Mouse (Mus musculus): Measurements from ENCODE around the gene Scg5. TPM values are rescaled to one million over a fixed set of nuclear protein-coding genes. Genes with fewer than 3 reads are reported as not detected.
A peak's percentile ranks its signal among the peaks of the same experiment; 100 is the strongest.

The Scg5 gene
- 1 to 10 TPM in 6 of 26 experiments, not detected in 20; 1.6 to 2.6 (median 2.2) TPM for total RNA-seq (2018; cell fraction: chromatin; rRNA removed)
- under 1 TPM in 1 of 26 experiments, not detected in 25; 0.42 TPM for total RNA-seq (2018; cell fraction: cytosol; rRNA removed)
- total RNA-seq (2018; cell fraction: nucleus; rRNA removed): not detected
- not detected in 3 replicates for polyA plus RNA-seq (2018)

- H3K79me2 ChIP-seq (ENCODE audit: inconsistent target): no peaks in the 10 kb centered on the region; the same call in 1 of the 2 replicates
- 69% methylated on average over 16 of the region's 23 CpGs for WGBS (ENCODE audit: missing documents)
- H3K36me3 ChIP-seq (ENCODE audit: inconsistent target): peaks cover 20% of the 10 kb centered on the region; the same call in 1 of the 2 replicates
- no peak within 1 kb of the TSS for H3K27ac ChIP-seq
- no peak within 1 kb of the TSS for H3K4me3 ChIP-seq (ENCODE audit: inconsistent target)
These were observed at the start of gene Scg5 for GRCm38 (mm10) chr2:113828943-113829882. Scg5 (minus strand) TSS chr2:113829121.

DNA sequence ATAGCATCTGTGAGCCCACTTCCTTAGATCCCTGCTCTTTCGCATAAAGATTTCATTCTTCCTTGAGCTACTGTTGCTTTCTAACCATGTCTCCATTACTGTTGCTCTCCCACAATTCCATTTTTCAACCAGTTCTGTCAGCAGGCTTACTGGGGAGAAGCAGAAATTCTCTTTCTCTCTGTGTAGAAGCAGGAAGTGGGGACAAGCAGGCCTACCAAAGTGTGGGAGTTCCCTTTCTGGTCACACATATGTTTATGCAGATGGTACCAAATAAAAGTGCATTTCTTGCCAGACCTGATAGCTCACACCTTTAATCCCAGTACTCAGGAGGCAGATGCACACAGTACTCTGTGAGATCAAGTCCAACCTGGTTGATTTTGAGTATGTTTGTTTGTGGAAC, 41.2 kb upstream of the Scg5 start:
- H3K4me3 ChIP-seq (ENCODE audit: inconsistent target): no peak overlapping the region
- WGBS (ENCODE audit: missing documents): 46% methylated on average over 1 of the region's 1 CpGs

DNA sequence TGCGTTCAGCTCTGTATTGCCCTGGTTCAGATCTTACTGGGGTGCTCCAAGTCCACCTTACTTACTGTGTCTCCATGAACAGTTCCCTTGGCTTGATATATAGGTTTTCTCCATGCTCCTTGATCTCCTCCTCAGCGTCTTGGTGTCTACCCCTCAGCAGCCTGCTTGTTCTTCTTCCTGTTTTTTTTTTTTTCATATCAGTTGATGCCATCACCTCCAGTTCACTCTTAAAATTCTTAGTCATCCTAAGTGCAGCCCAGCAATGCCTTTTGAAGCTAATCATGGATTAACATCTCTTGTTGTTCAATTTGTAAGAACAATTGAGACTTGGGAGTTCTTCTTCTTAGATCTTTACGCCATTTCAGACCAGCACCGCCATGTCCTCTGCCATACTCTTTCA, 39.5 kb upstream of the Scg5 start:
- Histone ChIP-seq H3K79me2 (ENCODE audit: inconsistent target) (no peaks in the 10 kb centered on the region), H3K4me3 (ENCODE audit: inconsistent target) (no peak overlapping the region), H3K27ac (no peak overlapping the region), H3K36me3 (ENCODE audit: inconsistent target) (no peaks in the 10 kb centered on the region)
- 80% methylated on average over 4 of the region's 4 CpGs for WGBS (ENCODE audit: missing documents)

More for the DNA sequence above, 41.2 kb upstream of the Scg5 start:
- H3K27ac ChIP-seq: no peak overlapping the region
- no peaks in the 10 kb centered on the region for H3K36me3 ChIP-seq (ENCODE audit: inconsistent target)
- no peaks in the 10 kb centered on the region for H3K79me2 ChIP-seq (ENCODE audit: inconsistent target)

GRCm38 (mm10) chr2:113866155-113866554, 37.2 kb upstream of the Scg5 start:
- 14% methylated on average over 2 of the region's 2 CpGs for WGBS (ENCODE audit: missing documents)

GRCm38 (mm10) chr2:113849141-113849540, 20.2 kb upstream of the Scg5 start:
- Histone ChIP-seq H3K4me3 (ENCODE audit: inconsistent target) (peak overlapping the region; percentile 94), H3K27ac (peak overlapping the region; percentile 98)
- WGBS (ENCODE audit: missing documents): 7% methylated on average over 3 of the region's 3 CpGs

More at GRCm38 (mm10) chr2:113866155-113866554, 37.2 kb upstream of the Scg5 start:
- Histone ChIP-seq H3K36me3 (ENCODE audit: inconsistent target) (no peaks in the 10 kb centered on the region), H3K4me3 (ENCODE audit: inconsistent target) (no peak overlapping the region), H3K79me2 (ENCODE audit: inconsistent target) (no peaks in the 10 kb centered on the region), H3K27ac (no peak overlapping the region)

GRCm38 (mm10) chr2:113848245-113849121, 19.6 kb upstream of the Scg5 start, which contains the start of gene Arhgap11a:
Arhgap11a (minus strand) TSS chr2:113848661.
- H3K4me3 ChIP-seq (ENCODE audit: inconsistent target): peak within 1 kb of the TSS; percentile 94

More at GRCm38 (mm10) chr2:113849141-113849540, 20.2 kb upstream of the Scg5 start:
- H3K79me2 ChIP-seq (ENCODE audit: inconsistent target): peaks cover 39% of the 10 kb centered on the region
- H3K36me3 ChIP-seq (ENCODE audit: inconsistent target): no peaks in the 10 kb centered on the region

GRCm38 (mm10) chr2:113847678-113848244, 18.8 kb upstream of the Scg5 start:
- WGBS (ENCODE audit: missing documents): under 1% methylated on average over 24 of the region's 24 CpGs
- peaks cover 53% of the 10 kb centered on the region for H3K79me2 ChIP-seq (ENCODE audit: inconsistent target)

More at GRCm38 (mm10) chr2:113848245-113849121, 19.6 kb upstream of the Scg5 start, which contains the start of gene Arhgap11a:
- no peaks in the 10 kb centered on the region for H3K36me3 ChIP-seq (ENCODE audit: inconsistent target)
- peak within 1 kb of the TSS; percentile 98 for H3K27ac ChIP-seq
- under 1% methylated on average over 47 of the region's 48 CpGs for WGBS (ENCODE audit: missing documents)
- peaks cover 46% of the 10 kb centered on the region for H3K79me2 ChIP-seq (ENCODE audit: inconsistent target)

GRCm38 (mm10) chr2:113845081-113845480, 16.2 kb upstream of the Scg5 start:
- 91% methylated on average over 4 of the region's 4 CpGs for WGBS (ENCODE audit: missing documents)
- Histone ChIP-seq H3K27ac (no peak overlapping the region), H3K36me3 (ENCODE audit: inconsistent target) (peaks cover 27% of the 10 kb centered on the region), H3K4me3 (ENCODE audit: inconsistent target) (no peak overlapping the region), H3K79me2 (ENCODE audit: inconsistent target) (peaks cover 67% of the 10 kb centered on the region)

More at GRCm38 (mm10) chr2:113847678-113848244, 18.8 kb upstream of the Scg5 start:
- H3K4me3 ChIP-seq (ENCODE audit: inconsistent target): peak overlapping the region; percentile 94
- peak overlapping the region; percentile 98 for H3K27ac ChIP-seq
- H3K36me3 ChIP-seq (ENCODE audit: inconsistent target): 0 out of 2 replicates have a peak, but pooled peaks cover under 1% of the 10 kb centered on the region

DNA sequence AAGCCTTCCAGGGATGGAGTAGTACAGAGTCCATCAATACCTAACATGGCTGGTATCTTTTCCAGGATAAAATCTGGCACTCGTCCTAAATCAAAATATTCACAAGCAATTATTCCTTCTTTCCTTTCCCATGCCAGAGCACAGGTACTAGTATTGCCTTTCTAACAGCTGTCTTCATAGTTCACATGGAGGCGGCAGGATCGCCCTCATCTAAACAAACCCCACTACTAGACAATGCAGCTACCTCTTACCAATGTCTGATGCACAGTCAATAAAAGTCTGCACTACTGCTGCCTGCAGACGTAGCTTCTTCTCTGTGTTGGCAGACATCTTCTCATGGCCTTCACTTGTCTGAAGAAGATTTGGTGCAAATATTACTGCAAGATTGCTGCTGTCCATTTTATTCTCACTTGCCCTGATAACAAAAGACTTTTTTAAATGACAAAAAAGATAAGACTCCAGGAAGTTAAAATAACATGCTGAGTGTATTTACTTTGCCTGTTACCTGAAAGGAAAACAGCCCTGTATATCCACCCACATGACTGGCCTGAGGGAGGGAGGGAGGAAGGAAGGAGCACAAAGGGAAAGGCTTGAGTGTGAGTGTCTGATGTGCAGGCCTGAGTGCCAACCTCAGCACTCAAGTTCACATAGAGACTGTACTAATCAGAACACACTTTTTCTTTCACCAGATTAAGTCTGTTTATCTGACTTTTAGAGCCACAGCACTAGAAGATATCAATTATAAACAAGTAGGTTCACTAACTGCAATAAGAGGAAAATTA, 12.9 kb upstream of the Scg5 start:
- H3K4me3 ChIP-seq (ENCODE audit: inconsistent target): no peak overlapping the region
- H3K36me3 ChIP-seq (ENCODE audit: inconsistent target): peaks cover 58% of the 10 kb centered on the region
- peaks cover 55% of the 10 kb centered on the region for H3K79me2 ChIP-seq (ENCODE audit: inconsistent target)
- H3K27ac ChIP-seq: no peak overlapping the region
- 92% methylated on average over 4 of the region's 4 CpGs for WGBS (ENCODE audit: missing documents)

- WGBS (ENCODE audit: missing documents): 93% methylated on average over 4 of the region's 4 CpGs
- H3K27ac ChIP-seq: no peak overlapping the region
- peaks cover 80% of the 10 kb centered on the region for H3K36me3 ChIP-seq (ENCODE audit: inconsistent target)
- no peak overlapping the region for H3K4me3 ChIP-seq (ENCODE audit: inconsistent target)
- peaks cover 32% of the 10 kb centered on the region for H3K79me2 ChIP-seq (ENCODE audit: inconsistent target)
These were observed 10.6 kb upstream of the Scg5 start for GRCm38 (mm10) chr2:113839488-113839887.

DNA sequence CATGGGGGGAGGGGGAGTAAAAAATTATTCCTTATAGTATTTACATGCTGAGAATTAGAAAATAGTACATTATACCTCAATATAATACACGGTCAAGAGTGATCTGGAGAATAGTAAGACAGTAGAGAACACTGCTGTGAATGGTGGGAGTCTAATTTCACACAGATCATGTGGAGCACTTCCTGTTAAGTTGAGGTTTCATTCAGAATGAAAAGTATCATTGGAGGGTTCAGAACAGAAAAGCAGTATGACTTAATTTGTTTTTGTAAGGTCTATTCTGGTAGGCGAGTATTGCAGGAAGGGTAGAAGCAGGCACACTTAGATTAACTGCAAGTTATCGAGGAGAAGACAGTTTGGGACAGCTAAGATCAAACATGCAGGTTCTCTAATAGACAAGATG, 6.3 kb upstream of the Scg5 start:
- H3K79me2 ChIP-seq (ENCODE audit: inconsistent target): no peaks in the 10 kb centered on the region; the same call in 1 of the 2 replicates
- no peak overlapping the region for H3K27ac ChIP-seq
- 98% methylated on average over 3 of the region's 3 CpGs for WGBS (ENCODE audit: missing documents)
- no peak overlapping the region for H3K4me3 ChIP-seq (ENCODE audit: inconsistent target)
- H3K36me3 ChIP-seq (ENCODE audit: inconsistent target): peaks cover 77% of the 10 kb centered on the region

DNA sequence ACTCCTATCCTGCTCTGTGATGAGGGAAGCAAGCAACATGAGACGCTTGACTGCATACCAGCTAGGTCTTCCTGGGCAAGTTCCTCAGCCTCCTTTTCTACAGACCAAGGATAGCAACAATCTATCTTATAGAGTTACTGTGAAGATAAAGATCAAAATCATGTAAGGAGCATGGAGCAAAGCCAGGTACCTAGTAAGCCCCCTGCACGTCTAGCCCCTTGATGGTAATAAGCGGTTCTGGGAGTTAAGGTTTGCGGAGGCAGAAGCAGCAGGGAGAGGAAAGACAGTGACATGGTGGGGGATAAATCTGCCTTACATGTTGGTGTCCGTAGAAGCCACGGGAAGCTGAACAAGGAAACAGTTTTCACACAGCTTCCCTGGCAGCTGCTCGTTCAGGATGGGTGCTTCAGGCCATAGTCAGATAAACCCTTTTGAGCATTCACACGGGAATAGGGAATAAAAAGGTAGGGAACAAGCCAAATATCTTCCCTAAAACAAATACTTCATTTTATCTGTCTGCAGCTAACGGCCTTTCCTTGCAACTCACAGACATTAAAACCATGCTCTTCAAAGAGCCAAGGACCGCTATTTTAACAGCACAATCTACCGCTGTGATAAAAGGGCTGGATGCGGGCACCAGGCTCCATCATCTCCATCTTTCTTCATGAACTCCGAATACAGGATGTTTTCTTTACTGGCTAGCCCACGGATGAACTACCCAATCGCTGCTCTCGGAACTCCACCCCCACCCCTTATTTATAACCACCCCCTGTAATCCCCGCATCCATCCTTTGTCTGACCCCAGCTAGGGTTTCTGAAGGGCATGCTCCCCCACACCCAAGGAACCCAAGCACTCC, 607 bp downstream of the Scg5 start:
- Histone ChIP-seq H3K4me3 (ENCODE audit: inconsistent target) (no peak overlapping the region), H3K36me3 (ENCODE audit: inconsistent target) (peaks cover 11% of the 10 kb centered on the region; the same call in 1 of the 2 replicates), H3K27ac (no peak overlapping the region), H3K79me2 (ENCODE audit: inconsistent target) (no peaks in the 10 kb centered on the region; the same call in 1 of the 2 replicates)
- WGBS (ENCODE audit: missing documents): 65% methylated on average over 17 of the region's 17 CpGs

All from macrophage (primary cell).